Mouse (Mus musculus) heart, embryonic 14.5 days (tissue): Measurements from ENCODE around the gene Apobec2. TPM values are rescaled to one million over a fixed set of nuclear protein-coding genes. Genes with fewer than 3 reads are reported as not detected.

Experiments used
- ATAC-seq: fragments of 200-750 bp; cut with Nextera tagmentation; 2 replicates; pipeline ENCODE4 v1.8.0; 2017; ENCODE audit warnings: low read depth, moderate TSS enrichment; ENCODE audit not compliant: insufficient number of reproducible peaks, insufficient read depth, low FRiP score
- H3K27ac ChIP-seq, 2 experiments: fragments of 200-500 bp in 1 of 2; fragments of 300-500 bp in 1 of 2; sonication (generic) in 1 of 2; replicated peaks in 1 of 2; 2 replicates each; pipeline ENCODE4 v1.5.1; 2012 to 2014; ENCODE audit warnings: low read depth in 2 of 2, low read length in 2 of 2, control low read depth in 1 of 2, mild to moderate bottlenecking in 1 of 2, mixed read lengths in 1 of 2; ENCODE audit not compliant: control insufficient read depth in 1 of 2, insufficient read depth in 1 of 2
- H3K27me3 ChIP-seq: fragments of 300-500 bp; sonication (generic); 2 replicates; pipeline ENCODE4 v1.6.1; 2014; ENCODE audit warnings: mild to moderate bottlenecking, low read length, control low read depth; ENCODE audit not compliant: control insufficient read depth, insufficient read depth
- H3K36me3 ChIP-seq: fragments of 300-500 bp; sonication (generic); 2 replicates; pipeline ENCODE4 v1.6.1; 2014; ENCODE audit warnings: mild to moderate bottlenecking, control low read depth, low read length, mixed read lengths; ENCODE audit not compliant: control insufficient read depth, insufficient read depth
- H3K4me1 ChIP-seq, 2 experiments: fragments of 200-500 bp in 1 of 2; fragments of 300-500 bp in 1 of 2; sonication (generic) in 1 of 2; 2 replicates each; pipeline ENCODE4 v1.6.1; 2012 to 2014; ENCODE audit warnings: low read length in 2 of 2, control low read depth in 1 of 2, mixed read lengths in 1 of 2; ENCODE audit not compliant: control insufficient read depth in 2 of 2, insufficient read depth in 2 of 2
- H3K4me2 ChIP-seq: fragments of 300-500 bp; sonication (generic); 2 replicates; pipeline ENCODE4 v1.6.1; 2014; ENCODE audit warnings: mild to moderate bottlenecking, low read length
- H3K4me3 ChIP-seq, 2 experiments: fragments of 200-500 bp in 1 of 2; fragments of 300-500 bp in 1 of 2; sonication (generic) in 1 of 2; 2 replicates each; pipeline ENCODE4 v1.5.1; 2012 to 2014; ENCODE audit warnings: low read length in 2 of 2, mild to moderate bottlenecking in 2 of 2, control low read depth in 1 of 2, low read depth in 1 of 2, moderate library complexity in 1 of 2; ENCODE audit not compliant: control insufficient read depth in 1 of 2, insufficient read depth in 1 of 2
- H3K9ac ChIP-seq: fragments of 300-500 bp; sonication (generic); 2 replicates; pipeline ENCODE4 v1.6.1; 2014; ENCODE audit warnings: mild to moderate bottlenecking, low read length
- H3K9me3 ChIP-seq: fragments of 300-500 bp; sonication (generic); 2 replicates; pipeline ENCODE4 v1.6.1; 2016; ENCODE audit warnings: low read length, control low read depth; ENCODE audit not compliant: control insufficient read depth
- WGBS: fragments of 180-500 bp; shearing (Covaris S2); extraction: QIAGEN DNeasy Blood & Tissue Kit; methylation state at CpG from one replicate; pipeline ENCODE4 v1.1.7; 2014; 5-methylcytosine and 5-hydroxymethylcytosine counted together
- polyA plus RNA-seq: library from polyadenylated mRNA; unstranded; fragments of >200 nt; fragmentation: Nextera tagmentation; extraction: Ambion mirVana; gene quantifications from 2 replicates; pipeline ENCODE4 v1.2.1, GENCODE M21; 2014

Gene Apobec2
- polyA plus RNA-seq, 1 experiment from 2014 or later, result 243 TPM

GRCm38 (mm10) chr17:48462096-48462495, 29.4 kb upstream of the Apobec2 start:
- Histone ChIP-seq H3K9me3 (no peaks in the 10 kb centered on the region), H3K36me3 (no peaks in the 10 kb centered on the region), H3K27ac (no peak overlapping the region), H3K4me1 (peaks cover under 1 to 3% of the 10 kb centered on the region in 2 experiments; a peak in 2 of 4 replicates), H3K27me3 (0 out of 2 replicates have a peak, but pooled peaks cover 4% of the 10 kb centered on the region), H3K4me3 (no peak overlapping the region), H3K4me2 (no peak overlapping the region), H3K9ac (no peak overlapping the region)
- whole genome bisulfite sequencing, result 87% methylated on average over 13 of the region's 13 CpGs
- ATAC-seq, result no peak

- no peak for ATAC-seq
These were observed 25.4 kb upstream of the Apobec2 start for GRCm38 (mm10) chr17:48457971-48458653.

GRCm38 (mm10) chr17:48455955-48456354, 23.2 kb upstream of the Apobec2 start:
- Histone ChIP-seq H3K4me1 (peaks cover 0 to 2% of the 10 kb centered on the region in 2 experiments; a peak in 1 of 4 replicates), H3K9me3 (no peaks in the 10 kb centered on the region), H3K9ac (no peak overlapping the region), H3K27ac (no peak overlapping the region), H3K36me3 (no peaks in the 10 kb centered on the region), H3K4me3 (no peak overlapping the region), H3K4me2 (no peak overlapping the region), H3K27me3 (no peaks in the 10 kb centered on the region)
- 87% methylated on average over 2 of the region's 2 CpGs for WGBS
- ATAC-seq, result no peak

More at GRCm38 (mm10) chr17:48457971-48458653, 25.4 kb upstream of the Apobec2 start:
- H3K9me3 ChIP-seq, result no peaks in the 10 kb centered on the region
- H3K27me3 ChIP-seq, result no peaks in the 10 kb centered on the region
- no peak overlapping the region for H3K4me2 ChIP-seq
- no peaks in the 10 kb centered on the region for H3K36me3 ChIP-seq
- H3K4me3 ChIP-seq, result no peak overlapping the region
- H3K4me1 ChIP-seq, result peaks cover 0 to 2% of the 10 kb centered on the region in 2 experiments; a peak in 1 of 4 replicates
- H3K27ac ChIP-seq, result no peak overlapping the region
- H3K9ac ChIP-seq, result no peak overlapping the region; the same call in 1 of the 2 replicates
- WGBS, result 70% methylated on average over 13 of the region's 13 CpGs

GRCm38 (mm10) chr17:48454688-48455087, 22.0 kb upstream of the Apobec2 start, which contains the start of gene Unc5cl:
Unc5cl (plus strand) TSS chr17:48454901.
- Histone ChIP-seq H3K9ac (no peak within 1 kb of the TSS), H3K9me3 (no peaks in the 10 kb centered on the region), H3K36me3 (no peaks in the 10 kb centered on the region), H3K4me2 (peak within 1 kb of the TSS; percentile 39), H3K4me3 (no peak within 1 kb of the TSS), H3K27me3 (no peaks in the 10 kb centered on the region), H3K27ac (no peak within 1 kb of the TSS), H3K4me1 (peaks cover 0 to 2% of the 10 kb centered on the region in 2 experiments; a peak in 1 of 4 replicates)
- WGBS, result 50% methylated on average over 11 of the region's 11 CpGs
- no peak for ATAC-seq

GRCm38 (mm10) chr17:48454190-48454589, 21.5 kb upstream of the Apobec2 start:
- 40% methylated on average over 7 of the region's 7 CpGs for WGBS
- H3K9me3 ChIP-seq, result no peaks in the 10 kb centered on the region
- peak overlapping the region; percentile 39 for H3K4me2 ChIP-seq
- H3K27me3 ChIP-seq, result no peaks in the 10 kb centered on the region
- H3K27ac ChIP-seq, result no peak overlapping the region
- H3K36me3 ChIP-seq, result no peaks in the 10 kb centered on the region
- no peak overlapping the region for H3K4me3 ChIP-seq
- no peak overlapping the region for H3K9ac ChIP-seq
- no peak for ATAC-seq
- peaks cover 0 to 2% of the 10 kb centered on the region in 2 experiments; a peak in 1 of 4 replicates for H3K4me1 ChIP-seq

GRCm38 (mm10) chr17:48453489-48453888, 20.8 kb upstream of the Apobec2 start:
- no peaks in the 10 kb centered on the region for H3K9me3 ChIP-seq
- H3K9ac ChIP-seq, result no peak overlapping the region
- H3K27ac ChIP-seq, result no peak overlapping the region
- H3K4me1 ChIP-seq, result peaks cover 0 to 2% of the 10 kb centered on the region in 2 experiments; a peak in 1 of 4 replicates
- 78% methylated on average over 7 of the region's 7 CpGs for WGBS
- H3K4me2 ChIP-seq, result no peak overlapping the region
- no peak overlapping the region for H3K4me3 ChIP-seq
- ATAC-seq, result no peak
- H3K27me3 ChIP-seq, result no peaks in the 10 kb centered on the region
- no peaks in the 10 kb centered on the region for H3K36me3 ChIP-seq

GRCm38 (mm10) chr17:48451753-48452444, 19.2 kb upstream of the Apobec2 start:
- Histone ChIP-seq H3K9me3 (no peaks in the 10 kb centered on the region), H3K36me3 (no peaks in the 10 kb centered on the region), H3K27me3 (no peaks in the 10 kb centered on the region), H3K27ac (no peak overlapping the region), H3K4me2 (no peak overlapping the region), H3K4me3 (no peak overlapping the region), H3K9ac (no peak overlapping the region), H3K4me1 (peaks cover 0 to 2% of the 10 kb centered on the region in 2 experiments; a peak in 1 of 4 replicates)
- no peak for ATAC-seq
- WGBS, result 61% methylated on average over 9 of the region's 9 CpGs
